Mouse (Mus musculus): ENCODE results near the gene Dscam.
"Not testable (repeated sequence)": the region's sequence is repeated elsewhere in the genome, so short reads cannot be mapped to it uniquely, and the experiment has no call there.

Dscam gene

DNA sequence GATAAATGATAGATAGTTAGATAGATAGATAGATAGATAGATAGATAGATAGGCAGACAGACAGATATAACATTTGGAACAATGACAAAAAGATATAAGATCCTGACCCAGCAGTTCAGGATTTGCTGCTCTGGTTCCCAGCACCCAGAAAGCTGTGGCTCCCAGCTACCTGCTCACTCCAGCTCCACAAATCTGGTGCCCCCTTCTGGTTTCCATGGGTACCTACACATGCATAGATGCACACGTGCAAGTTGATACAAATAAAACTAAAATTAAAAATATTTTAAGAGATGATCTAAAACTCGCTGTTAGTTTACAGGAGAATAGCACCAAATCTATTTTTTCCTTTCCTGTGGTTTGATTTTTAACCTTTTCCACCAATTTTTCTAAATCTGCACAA lies 238.8 kb downstream of the Dscam start:
- DNase-seq = no peak

DNA sequence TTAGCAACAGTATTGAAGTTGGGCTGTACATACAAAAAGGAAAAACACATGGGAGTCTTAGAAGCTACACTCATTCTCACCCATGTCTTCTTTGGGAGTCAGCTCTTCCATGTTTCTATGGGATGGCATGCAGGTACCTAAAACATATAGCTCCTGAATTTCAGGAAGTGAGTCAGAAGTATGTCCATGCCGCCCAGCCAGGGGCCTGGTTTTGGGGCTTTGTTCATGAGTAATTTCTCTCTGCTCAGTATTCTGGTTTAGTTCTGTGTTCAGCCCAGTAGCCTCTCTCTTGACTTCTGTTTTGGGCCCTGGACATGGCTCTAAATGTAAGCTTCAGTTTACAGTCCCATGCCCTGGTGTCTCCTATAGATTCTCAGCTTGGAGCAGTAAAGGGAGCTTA lies 242.5 kb downstream of the Dscam start:
- DNase-seq = no peak

DNA sequence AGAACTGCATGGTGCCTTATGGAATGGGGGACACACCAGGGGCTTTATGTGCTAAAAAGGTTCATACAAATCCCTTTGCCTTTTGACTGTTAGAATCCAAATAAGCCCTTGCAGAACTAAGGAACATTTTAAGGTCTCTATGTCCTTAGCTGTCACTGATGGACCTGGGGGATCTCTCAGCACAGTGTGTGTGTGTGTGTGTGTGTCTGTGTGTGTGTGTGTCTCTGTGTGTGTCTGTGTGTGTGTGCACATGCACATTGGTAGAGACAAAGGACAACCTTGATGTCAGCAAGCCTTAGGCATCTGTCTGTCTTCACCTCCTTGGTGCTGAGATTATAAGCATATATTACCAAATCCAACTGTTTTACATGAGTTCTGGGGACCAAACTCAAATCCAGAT lies 243.1 kb downstream of the Dscam start:
- DNase-seq = no peak

DNA sequence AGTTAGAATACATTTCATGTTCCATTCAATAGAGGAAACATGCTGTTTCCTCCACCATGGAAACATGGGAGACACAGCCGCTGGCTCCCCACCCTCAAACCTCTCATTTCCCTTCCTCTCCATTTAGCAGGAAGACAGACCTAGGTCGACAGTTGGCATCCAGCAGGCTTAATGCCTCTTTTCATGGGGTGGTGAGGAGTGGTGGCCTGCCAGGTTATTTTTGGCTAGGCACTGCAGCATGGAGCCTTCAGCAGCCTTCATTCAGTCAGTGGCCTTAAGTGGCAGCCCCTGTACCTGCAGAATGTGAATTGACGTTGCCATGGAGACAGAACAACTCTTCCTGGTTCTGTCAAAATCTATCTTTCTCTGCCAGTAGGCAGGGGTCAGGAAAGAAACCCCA lies 243.6 kb downstream of the Dscam start:
- peak; percentile 84 to 89 for DNase-seq

DNA sequence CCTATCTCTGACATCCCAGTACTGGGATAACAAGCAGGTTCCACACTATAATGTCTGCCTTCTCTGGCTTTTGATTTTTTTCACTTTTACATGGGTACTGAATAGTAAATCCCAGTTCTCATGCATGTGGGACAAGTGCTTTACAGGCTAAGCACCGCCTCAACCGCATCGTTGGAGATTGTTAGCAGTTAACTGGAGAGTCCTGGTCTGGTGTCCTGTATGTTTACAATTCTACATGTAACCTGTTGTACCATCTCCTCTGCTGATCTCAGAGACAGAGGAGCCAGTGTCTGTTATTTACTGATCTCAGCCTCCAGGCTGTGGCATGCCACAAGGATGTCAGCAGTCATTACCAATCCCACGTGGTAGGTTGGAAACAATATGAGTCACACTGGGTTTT lies 246.6 kb downstream of the Dscam start:
- no peak for DNase-seq

DNA sequence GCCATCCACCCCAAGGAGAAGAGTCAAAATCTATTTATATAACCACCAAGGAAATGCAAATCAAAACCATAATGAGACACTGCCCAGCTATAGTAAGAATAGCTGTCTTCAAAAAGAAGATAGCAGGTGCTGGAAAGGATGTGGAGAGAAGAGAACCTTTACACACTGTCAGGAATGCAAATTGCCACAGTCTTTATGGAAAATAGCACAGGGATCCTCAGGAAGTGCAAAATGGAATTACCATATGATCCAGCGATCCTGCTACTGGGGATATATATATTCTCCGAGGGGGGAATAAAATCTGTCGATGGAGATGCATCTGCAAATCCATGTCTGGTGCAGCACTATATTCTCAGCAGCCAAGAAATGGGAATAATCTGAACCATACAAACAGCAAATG lies 256.1 kb downstream of the Dscam start:
- DNase-seq = no peak

DNA sequence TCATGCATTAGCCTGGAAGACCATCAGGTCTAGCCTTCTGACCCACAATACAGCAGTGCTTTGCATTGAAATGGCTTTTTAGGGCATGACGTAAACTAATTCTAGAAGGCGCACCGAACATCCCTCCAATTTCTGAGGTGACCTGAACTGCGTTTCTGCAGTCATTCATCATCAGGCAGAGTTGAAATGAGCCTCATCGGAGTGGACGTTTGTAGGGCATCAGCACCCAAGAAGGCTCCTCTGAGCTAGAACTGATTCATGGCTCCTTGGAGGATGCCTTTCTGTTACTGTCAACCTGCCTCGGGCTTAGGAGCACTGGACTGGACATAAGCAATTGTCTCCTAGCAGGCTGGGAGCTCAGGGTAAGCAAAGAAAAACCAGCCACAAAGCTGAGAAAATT lies 257.7 kb downstream of the Dscam start:
- no peak for DNase-seq

DNA sequence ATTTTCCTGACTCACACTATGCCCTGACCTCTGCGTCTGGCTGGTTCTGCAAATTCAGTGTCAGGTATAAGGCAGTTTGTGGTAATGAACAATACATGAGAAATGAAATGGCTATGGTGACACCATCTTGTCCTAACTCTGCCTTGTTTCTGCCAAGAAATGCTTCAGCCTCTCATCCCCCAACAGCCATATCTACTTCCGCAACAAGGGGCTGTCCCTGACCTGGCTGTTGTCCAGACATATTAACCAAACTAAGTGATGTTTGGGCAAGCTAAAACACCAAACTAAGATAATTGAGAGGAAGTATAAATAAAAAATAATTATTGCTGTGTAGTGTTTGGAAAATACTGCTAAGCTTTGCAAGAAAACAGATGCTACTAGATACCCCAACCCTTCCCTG lies 258.4 kb downstream of the Dscam start:
- no peak for DNase-seq

DNA sequence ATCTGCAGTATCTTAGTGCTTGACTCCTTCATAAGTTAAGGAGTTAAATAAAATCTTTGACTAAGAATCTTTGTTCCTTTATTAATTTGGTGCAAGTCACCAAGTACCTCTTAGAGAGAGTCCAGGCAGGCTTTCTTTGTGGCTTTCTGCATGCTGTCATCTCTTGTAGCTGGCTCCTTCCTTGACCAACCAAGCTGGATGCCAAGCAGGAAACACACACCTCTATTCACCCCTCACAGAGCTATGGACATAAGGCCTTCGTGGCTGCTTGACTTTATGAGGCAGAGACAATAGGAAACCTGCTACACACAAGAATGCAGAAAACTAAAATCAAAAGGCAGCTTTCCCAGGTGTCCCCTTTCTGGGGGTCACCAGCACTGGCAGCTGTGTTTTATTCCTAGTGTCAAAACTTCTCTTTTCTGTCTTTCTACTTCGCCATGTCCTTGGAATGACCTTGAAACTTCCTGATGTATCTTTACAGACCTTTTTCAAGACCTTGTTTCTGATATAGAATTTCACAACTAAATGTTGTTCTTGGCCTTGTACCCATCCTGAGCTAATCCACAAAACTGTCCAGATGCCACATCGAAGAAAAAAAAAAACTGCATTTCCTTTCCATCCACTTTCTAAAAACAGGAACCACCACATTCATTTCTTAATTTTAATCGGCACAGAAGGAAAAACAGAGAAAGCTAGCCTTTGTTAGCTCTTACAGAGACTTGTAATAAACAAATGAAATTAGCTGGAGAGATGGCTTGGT lies 260.0 kb downstream of the Dscam start:
- DNase-seq = no peak

DNA sequence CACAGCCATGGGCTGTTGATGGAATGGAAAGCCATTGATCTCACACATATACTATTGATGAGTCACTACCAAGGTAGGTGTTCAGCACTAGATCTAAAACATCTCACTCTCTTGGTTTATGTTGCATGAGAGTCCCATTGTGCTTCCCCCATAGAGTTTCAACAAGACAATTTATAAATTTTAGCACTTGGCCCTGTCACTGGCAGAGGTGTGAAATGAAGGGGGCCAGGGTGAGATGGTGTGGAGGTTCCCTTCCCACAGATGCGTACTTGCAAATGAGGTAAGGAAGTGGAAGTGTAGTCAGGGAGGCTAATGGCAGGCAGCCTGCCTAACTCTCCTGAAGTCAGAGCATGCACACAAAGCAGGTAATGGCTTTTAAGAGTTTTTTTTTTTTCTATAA lies 262.7 kb downstream of the Dscam start:
- DNase-seq = no peak

DNA sequence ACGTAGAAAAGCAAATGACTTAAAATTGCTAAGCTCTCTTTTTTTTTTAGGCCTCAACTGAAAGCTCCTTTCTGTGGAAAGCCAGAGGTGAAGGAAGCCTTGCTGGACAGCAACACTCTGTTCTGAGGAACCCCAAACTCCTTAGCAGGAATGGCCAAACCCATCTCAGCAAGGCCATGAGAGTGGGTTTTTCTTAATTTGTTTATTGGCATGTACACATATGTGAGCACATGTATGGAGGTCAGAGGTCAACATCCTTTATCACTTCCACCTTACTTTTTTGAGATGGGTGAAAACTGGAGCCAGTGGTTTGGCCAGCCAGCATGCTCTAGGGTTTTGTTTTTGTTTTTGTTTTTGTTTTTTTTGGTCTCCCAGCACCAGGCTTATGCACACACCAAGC lies 263.5 kb downstream of the Dscam start:
- no peak for DNase-seq

DNA sequence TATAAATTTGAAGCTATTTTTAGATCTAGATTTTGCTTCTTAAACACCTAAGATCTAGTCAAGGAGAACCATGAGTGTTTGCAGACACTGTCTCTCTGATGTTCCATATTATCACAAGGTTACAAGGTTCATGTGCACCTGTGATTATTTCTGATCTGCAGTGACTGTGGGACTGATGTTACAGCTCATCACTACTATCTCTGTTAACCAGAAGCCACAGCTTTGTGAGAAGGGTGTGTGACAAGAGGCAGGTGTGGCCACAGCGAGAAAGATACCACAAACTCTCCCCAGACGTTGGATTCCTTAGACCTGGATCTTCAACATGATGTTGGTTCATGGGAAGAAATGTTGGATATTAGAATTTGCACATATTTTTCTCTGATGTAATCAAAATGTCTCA lies 263.9 kb downstream of the Dscam start:
- no peak for DNase-seq

DNA sequence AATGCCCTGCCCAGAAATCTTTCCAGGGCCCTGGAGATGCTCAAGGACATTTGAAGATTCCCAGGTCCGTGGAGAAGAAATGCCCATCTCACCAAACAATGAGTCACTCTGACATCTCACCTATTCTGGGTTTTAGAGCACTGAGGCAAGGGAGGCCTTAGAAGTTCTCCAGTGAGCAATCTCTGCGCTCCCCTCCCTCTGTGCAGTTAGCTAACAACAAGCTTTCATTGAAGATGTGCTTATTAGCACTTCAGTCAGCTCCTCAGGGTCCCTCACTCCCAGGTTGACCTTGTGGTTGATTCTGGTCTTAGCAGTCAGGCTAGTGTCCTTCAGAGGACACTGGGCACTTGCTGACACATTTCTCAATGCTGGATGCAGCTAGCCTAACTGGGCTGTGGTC lies 265.8 kb downstream of the Dscam start:
- DNase-seq = no peak

DNA sequence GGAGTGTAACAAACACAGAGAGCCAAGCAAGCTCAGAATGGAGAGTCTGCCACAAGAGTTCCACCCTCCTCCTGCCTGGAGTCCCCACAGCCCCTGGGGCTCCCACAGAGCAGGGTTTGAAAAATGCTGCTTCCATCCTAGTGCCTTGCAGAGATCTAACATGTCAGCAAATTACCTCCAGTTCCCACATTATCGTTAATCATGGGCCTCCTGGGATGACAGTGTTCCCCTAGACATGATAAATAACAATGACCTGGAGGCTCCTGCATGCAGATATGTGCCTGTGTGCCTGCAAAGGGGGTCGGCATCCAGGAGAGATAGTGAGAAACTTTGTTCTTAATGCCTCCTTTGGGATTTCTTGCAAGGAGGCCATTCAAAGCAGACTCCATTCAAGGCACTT lies 266.2 kb downstream of the Dscam start:
- no peak for DNase-seq

DNA sequence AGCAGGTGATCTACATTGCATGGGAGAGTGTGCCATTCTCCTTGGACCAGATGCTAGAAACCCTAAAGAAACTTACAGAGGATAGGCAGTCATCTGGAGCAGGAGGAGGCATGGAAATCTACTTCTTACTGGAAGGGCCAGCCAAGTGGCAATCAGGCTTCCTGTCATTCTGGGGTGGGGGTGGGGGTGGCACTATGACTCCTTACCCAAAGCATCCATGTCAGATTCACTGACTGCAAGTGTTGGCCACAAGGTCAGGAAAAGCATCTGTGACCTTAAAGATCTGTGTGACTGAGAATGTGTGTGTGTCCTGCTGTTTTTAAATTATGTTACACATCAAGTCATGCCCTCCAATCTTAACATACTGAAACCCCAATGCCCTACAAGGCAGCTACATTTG lies 268.0 kb downstream of the Dscam start:
- DNase-seq = no peak

DNA sequence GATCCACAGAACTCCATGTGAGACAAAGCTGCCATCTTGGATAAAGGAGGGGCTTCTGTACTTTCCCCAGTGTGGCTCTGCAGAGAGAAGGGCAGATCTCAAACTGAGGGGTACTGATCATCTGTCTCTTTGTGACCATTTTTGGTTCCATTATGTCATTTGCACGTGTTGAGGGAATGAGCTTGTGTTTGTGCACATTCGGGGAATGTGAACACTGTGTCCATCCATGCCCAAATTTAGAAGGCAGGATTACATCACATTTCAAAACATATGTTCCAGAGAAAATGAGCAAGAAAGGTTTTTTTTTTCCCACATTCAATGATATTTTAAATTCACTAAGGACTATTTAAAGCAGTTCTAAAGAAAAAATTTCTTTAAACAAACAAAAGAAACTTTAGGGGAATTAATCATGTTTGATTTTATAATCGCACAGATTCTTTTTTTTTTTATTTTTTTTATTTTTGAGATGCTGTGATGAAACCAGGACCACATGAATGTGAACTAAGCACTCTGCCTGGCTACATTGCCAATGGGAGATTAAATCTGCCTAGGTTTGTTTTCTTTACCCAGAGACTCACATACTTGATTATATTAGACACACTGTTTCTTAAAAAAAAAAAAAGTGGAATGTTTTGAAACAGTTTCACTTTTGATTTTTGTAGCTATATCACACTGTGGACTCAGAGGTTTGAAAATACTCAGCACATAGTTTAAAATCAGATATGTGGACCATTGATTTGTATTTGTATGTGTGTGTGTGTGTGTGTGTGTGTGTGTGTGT lies 269.1 kb downstream of the Dscam start:
- no peak for DNase-seq

DNA sequence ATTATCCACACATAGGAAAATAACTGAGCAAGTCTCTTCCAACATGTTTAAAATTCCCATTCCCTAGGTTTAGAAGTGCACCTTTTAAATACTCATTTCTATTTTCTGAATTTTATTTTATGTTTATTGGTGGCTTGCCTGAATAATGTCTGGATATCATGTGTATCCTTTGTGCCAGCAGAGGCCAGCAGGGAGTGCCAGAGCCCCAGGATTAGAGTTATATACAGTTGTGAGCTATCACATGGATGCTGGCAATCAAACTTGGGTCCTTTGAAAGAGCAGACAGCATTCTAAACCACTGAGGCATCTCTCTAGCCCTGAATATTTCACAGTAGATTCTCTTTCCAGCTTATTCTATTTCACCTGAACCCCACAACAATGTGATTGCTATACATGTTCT lies 271.2 kb downstream of the Dscam start:
- no peak for DNase-seq

DNA sequence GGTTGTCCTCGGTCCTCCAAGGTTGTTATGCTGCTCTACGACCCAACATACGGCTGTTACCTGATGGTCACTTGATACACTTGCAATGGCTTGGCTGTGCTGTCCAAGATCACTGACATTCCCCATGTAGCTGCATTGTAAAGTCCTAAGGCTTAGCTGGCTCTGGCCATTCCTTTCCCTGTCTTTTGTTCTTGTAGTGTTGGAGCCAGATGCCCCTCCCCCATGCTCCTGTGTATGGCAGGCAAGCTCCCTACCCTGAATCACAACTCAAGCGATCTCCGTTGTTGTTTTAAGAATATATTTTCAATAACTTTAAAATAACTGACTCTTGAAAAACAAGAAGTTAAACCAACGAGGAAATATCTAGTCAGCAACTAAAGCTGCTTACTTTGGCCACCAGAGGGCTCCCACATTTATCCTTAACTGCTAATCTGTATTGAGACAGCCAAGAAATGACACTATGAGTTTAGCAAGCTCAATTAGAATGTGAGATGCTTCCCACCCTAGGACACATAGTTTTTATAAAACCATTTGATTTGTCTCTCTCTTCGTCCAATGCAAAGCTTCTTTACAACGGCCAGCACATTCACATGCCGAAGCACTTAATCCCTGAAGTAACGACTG lies 273.9 kb downstream of the Dscam start:
- DNase-seq = peak; percentile 75 to 79

DNA sequence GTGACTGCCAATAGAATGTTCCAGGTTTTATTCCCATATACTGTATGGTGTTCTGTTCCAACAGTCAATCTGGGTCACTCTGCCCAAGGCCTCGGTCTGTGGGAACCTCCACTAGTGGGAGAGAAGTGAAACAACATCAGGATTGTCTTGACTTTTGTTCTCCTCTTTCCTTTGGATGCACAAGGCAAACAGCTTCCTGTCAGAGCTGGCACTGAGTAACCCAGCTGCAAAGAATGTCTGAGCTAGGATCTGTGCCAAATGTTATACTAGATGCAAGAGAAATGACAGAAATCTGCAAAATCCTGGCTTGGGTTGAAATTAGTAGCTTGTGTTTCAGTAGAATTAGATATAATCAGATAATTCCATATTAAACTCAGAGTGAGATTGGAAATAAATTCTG lies 282.5 kb downstream of the Dscam start:
- no peak for DNase-seq

DNA sequence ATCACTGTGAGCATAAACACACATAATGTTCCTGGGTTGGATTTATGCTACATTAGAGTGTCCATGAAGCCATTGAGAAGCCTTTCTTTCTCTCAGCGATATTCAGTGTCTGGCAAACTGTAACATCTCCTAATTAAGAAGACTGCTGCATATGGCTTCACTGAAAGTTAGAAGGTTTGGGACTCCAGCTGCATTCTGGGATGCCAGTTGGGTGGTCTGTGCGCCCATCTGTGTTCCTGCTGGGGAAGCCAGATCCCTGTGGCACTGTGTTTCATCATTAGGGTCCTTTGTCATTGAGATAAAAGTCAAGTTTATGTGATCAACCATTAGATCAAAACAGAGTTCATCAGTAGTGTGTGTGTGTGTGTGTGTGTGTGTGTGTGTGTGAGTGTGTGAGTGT lies 284.7 kb downstream of the Dscam start:
- no peak for DNase-seq

DNA sequence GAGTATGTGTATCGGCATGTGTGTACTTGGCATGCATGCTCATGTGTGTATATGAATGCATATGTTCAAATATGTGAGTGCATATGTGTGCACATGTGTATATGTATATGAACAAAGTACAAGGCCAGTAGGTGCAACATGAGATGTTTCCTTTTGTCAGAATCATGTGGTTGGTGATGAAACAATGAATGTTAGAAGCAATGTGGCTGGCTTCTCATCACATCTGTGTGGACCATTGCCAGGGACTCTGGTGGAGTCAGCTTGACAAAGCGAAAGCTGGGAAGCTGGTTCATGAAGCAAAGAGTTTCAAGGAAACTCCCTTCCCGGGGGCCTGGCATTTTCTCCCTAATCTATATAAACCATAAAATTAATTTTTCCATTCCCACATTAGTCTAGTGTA lies 286.0 kb downstream of the Dscam start:
- DNase-seq = not testable (repeated sequence)

DNA sequence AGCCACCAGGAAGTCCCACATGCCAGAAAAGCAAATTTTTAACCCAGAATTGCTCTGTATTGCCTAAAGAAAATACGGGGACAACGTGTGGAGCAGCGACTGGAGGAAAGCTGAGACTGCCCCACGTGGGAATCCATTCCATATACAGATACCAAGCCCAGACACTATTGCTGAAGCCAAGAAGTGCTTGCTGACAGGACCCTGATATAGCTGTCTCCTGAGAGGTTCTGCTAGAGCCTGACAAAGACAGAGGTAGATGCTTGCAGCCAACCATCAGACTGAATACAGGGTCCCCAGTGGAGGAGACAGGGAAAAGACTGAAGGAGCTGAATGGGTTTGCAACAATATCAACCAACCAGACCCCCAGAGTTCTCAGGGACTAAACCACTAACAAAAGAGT lies 293.3 kb downstream of the Dscam start:
- no peak for DNase-seq

DNA sequence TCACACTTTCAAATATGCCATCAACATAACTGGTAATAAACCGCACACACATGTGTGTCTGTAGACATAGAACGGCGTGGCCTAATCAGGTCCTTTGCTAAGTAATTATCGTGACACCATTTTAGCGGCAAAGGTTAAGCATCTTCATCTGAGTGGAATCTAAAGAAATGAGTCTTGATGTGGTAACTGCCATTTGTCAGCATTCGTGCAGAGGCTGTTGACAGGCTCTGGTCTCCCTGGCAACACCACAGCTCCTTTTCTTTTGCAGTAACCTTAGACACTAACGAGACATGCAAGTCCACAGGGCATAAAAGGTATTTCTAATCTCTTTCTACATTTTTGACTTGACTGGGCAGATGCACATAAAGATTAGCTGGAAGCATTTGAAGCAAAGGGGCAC lies 297.8 kb downstream of the Dscam start:
- no peak for DNase-seq

DNA sequence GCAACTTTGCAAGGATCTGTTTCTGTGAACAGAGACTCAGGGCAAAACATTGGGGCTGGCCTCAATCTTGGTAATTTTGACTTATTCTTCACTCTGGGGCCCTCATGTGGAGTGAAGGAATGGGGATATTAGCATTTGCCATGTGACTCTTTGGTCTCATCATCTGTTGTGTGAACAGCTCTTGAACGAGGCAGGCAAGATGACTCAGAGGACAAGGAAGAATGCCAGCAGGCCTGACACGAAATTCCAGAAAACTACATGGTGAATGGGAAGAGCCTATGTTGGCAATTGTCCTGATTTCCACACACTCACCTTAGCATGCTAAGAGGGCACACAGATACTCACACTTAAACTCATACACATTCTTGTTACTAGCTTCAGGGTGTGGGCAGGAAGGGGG lies 313.0 kb downstream of the Dscam start:
- DNase-seq = peak; percentile 24 to 37
